Mouse (Mus musculus) myocyte (in vitro differentiated cells): Measurements from ENCODE around the gene Cdkn2aip. TPM values are rescaled to one million over a fixed set of nuclear protein-coding genes. Genes with fewer than 3 reads are reported as not detected.

Experiments
- H3K27me3 ChIP-seq: one replicate; pipeline ENCODE4 v1.6.1; 2011; ENCODE audit not compliant: control insufficient read depth, insufficient read depth, insufficient read length
- H3K36me3 ChIP-seq: one replicate; pipeline ENCODE4 v1.6.1; 2011; ENCODE audit not compliant: control insufficient read depth, insufficient read depth
- H3K4me2 ChIP-seq: one replicate; pipeline ENCODE4 v1.6.1; 2011; ENCODE audit warnings: low read depth, control low read depth
- H3K4me3 ChIP-seq: one replicate; pipeline ENCODE4 v1.5.1; 2011; ENCODE audit warnings: mild to moderate bottlenecking, control low read depth, moderate library complexity
- H3K79me2 ChIP-seq: one replicate; pipeline ENCODE4 v1.6.1; 2011; ENCODE audit not compliant: control insufficient read depth, insufficient read depth
- H3ac ChIP-seq: one replicate; pipeline ENCODE4 v1.6.1; 2011; ENCODE audit not compliant: control insufficient read depth, insufficient read length
- CEBPB ChIP-seq: IDR thresholded peaks from 2 replicates; pipeline ENCODE4 v1.6.1; 2011; ENCODE audit warnings: mild to moderate bottlenecking, moderate library complexity; ENCODE audit not compliant: poor library complexity, insufficient read depth, severe bottlenecking
- E2F4 ChIP-seq: IDR thresholded peaks from one replicate; pipeline ENCODE4 v1.6.1; 2011; ENCODE audit warnings: mild to moderate bottlenecking, control low read depth, moderate library complexity; ENCODE audit not compliant: insufficient read depth
- MAX ChIP-seq: IDR thresholded peaks from one replicate; pipeline ENCODE4 v1.6.1; 2011; ENCODE audit warnings: low read depth, mild to moderate bottlenecking, control low read depth
- MYOD1 ChIP-seq, 3 experiments: IDR thresholded peaks; one replicate each; pipeline ENCODE4 v1.6.1; 2011; ENCODE audit warnings: control low read depth in 2 of 3, low read depth in 2 of 3, mild to moderate bottlenecking in 2 of 3, moderate library complexity in 1 of 3; ENCODE audit not compliant: insufficient read length in 2 of 3, control insufficient read depth in 1 of 3
- MYOG ChIP-seq, 3 experiments: IDR thresholded peaks; one replicate each; pipeline ENCODE4 v1.6.1; 2011; ENCODE audit warnings: control low read depth in 2 of 3, low read depth in 2 of 3, mild to moderate bottlenecking in 2 of 3; ENCODE audit not compliant: insufficient read length in 2 of 3, control insufficient read depth in 1 of 3, insufficient read depth in 1 of 3
- POLR2A ChIP-seq: IDR thresholded peaks from one replicate; pipeline ENCODE4 v1.6.1; 2011; ENCODE audit warnings: low read depth, mild to moderate bottlenecking, control low read depth, moderate library complexity; ENCODE audit not compliant: insufficient read length
- POLR2AphosphoS2 ChIP-seq: IDR thresholded peaks from one replicate; pipeline ENCODE4 v1.6.1; 2011; ENCODE audit warnings: low read depth, control low read depth; ENCODE audit not compliant: insufficient read length
- REST ChIP-seq: IDR thresholded peaks from one replicate; pipeline ENCODE4 v1.6.1; 2011; ENCODE audit warnings: mild to moderate bottlenecking, control low read depth, moderate library complexity; ENCODE audit not compliant: insufficient read depth, insufficient read length
- SRF ChIP-seq: IDR thresholded peaks from one replicate; pipeline ENCODE4 v1.6.1; 2011; ENCODE audit warnings: low read depth; ENCODE audit not compliant: control insufficient read depth, insufficient read length
- TCF12 ChIP-seq: IDR thresholded peaks from one replicate; pipeline ENCODE4 v1.6.1; 2011; ENCODE audit warnings: mild to moderate bottlenecking, control low read depth; ENCODE audit not compliant: poor library complexity, insufficient read depth, severe bottlenecking
- TCF3 ChIP-seq: IDR thresholded peaks from one replicate; pipeline ENCODE4 v1.6.1; 2011; ENCODE audit warnings: low read depth, control low read depth; ENCODE audit not compliant: insufficient read length
- USF1 ChIP-seq: IDR thresholded peaks from one replicate; pipeline ENCODE4 v1.6.1; 2011; ENCODE audit warnings: low read depth, mild to moderate bottlenecking, control low read depth, moderate library complexity
- polyA plus RNA-seq: library from polyadenylated mRNA; unstranded; fragments of >200 nt; fragmentation: generic; extraction: Trizol; gene quantifications from one replicate; pipeline ENCODE4 v1.2.1, GENCODE M21; 2012; ENCODE audit warnings: missing spikeins

Cdkn2aip gene
- polyA plus RNA-seq, 1 experiment = 3.1 TPM

- Histone ChIP-seq H3K36me3 (no peaks in the 10 kb centered on the region), H3K27me3 (no peaks in the 10 kb centered on the region), H3K79me2 (peaks cover 10% of the 10 kb centered on the region), H3K4me3 (no peak overlapping the region), H3K4me2 (no peak overlapping the region), H3ac (no peak overlapping the region)
- TF ChIP-seq SRF = no peak
- no peak for TF ChIP-seq MAX
These were observed 33.4 kb downstream of the Cdkn2aip start for GRCm38 (mm10) chr8:47680306-47680705.

GRCm38 (mm10) chr8:47679603-47680002, 34.1 kb downstream of the Cdkn2aip start:
- Histone ChIP-seq H3K36me3 (no peaks in the 10 kb centered on the region), H3K27me3 (no peaks in the 10 kb centered on the region), H3ac (no peak overlapping the region), H3K4me3 (no peak overlapping the region), H3K4me2 (no peak overlapping the region), H3K79me2 (peaks cover 10% of the 10 kb centered on the region)
- TF ChIP-seq POLR2AphosphoS2 = no peak
- TF ChIP-seq MAX = no peak
- TF ChIP-seq REST = no peak
- no peak for TF ChIP-seq E2F4
- no peak for TF ChIP-seq POLR2A

GRCm38 (mm10) chr8:47676631-47677030, 37.1 kb downstream of the Cdkn2aip start:
- no peak overlapping the region for H3ac ChIP-seq
- H3K4me2 ChIP-seq = peak overlapping the region; percentile 96
- H3K79me2 ChIP-seq = peaks cover 36% of the 10 kb centered on the region
- no peaks in the 10 kb centered on the region for H3K36me3 ChIP-seq
- H3K27me3 ChIP-seq = no peaks in the 10 kb centered on the region
- TF ChIP-seq MYOD1 (IDR thresholded peaks at IDR 0.05; ENCODE audit: control insufficient read depth in 1 of 3, insufficient read length in 2 of 3, low read depth in 2 of 3) = no peak
- no peak for TF ChIP-seq POLR2AphosphoS2
- no peak for TF ChIP-seq TCF3
- no peak for TF ChIP-seq TCF12
- TF ChIP-seq MAX = no peak
- TF ChIP-seq POLR2A = no peak
- no peak for TF ChIP-seq USF1
- TF ChIP-seq E2F4 = no peak
- no peak for TF ChIP-seq CEBPB
- no peak for TF ChIP-seq MYOG (IDR thresholded peaks at IDR 0.05; ENCODE audit: control insufficient read depth in 1 of 3, insufficient read depth in 1 of 3, insufficient read length in 2 of 3, low read depth in 2 of 3)
- TF ChIP-seq REST = no peak
- TF ChIP-seq SRF = no peak
- H3K4me3 ChIP-seq = peak overlapping the region; percentile 90

- Histone ChIP-seq H3K36me3 (no peaks in the 10 kb centered on the region), H3ac (peak overlapping the region; percentile 93), H3K79me2 (peaks cover 40% of the 10 kb centered on the region), H3K4me2 (peak overlapping the region; percentile 96), H3K27me3 (no peaks in the 10 kb centered on the region), H3K4me3 (peak overlapping the region; percentile 90)
- TF ChIP-seq USF1 (no peak), TCF3 (no peak), E2F4 (no peak), MAX (no peak), POLR2A (no peak), MYOD1 (IDR thresholded peaks at IDR 0.05; ENCODE audit: control insufficient read depth in 1 of 3, insufficient read length in 2 of 3, low read depth in 2 of 3) (no peak), TCF12 (no peak), REST (no peak), MYOG (IDR thresholded peaks at IDR 0.05; ENCODE audit: control insufficient read depth in 1 of 3, insufficient read depth in 1 of 3, insufficient read length in 2 of 3, low read depth in 2 of 3) (no peak), POLR2AphosphoS2 (no peak), CEBPB (no peak), SRF (no peak)
These were observed 37.5 kb downstream of the Cdkn2aip start for GRCm38 (mm10) chr8:47676224-47676623.

- H3K27me3 ChIP-seq = no peaks in the 10 kb centered on the region
- H3K4me3 ChIP-seq = peak overlapping the region; percentile 90
- H3K79me2 ChIP-seq = peaks cover 45% of the 10 kb centered on the region
- peak overlapping the region; percentile 93 for H3ac ChIP-seq
- peak overlapping the region; percentile 96 for H3K4me2 ChIP-seq
- TF ChIP-seq CEBPB = no peak
- TF ChIP-seq TCF12 = no peak
- TF ChIP-seq TCF3 = no peak
- TF ChIP-seq POLR2AphosphoS2 = no peak
- TF ChIP-seq MYOG (IDR thresholded peaks at IDR 0.05; ENCODE audit: control insufficient read depth in 1 of 3, insufficient read depth in 1 of 3, insufficient read length in 2 of 3, low read depth in 2 of 3) = no peak
- TF ChIP-seq USF1 = no peak
- TF ChIP-seq E2F4 = no peak
- no peak for TF ChIP-seq REST
- no peak for TF ChIP-seq POLR2A
- TF ChIP-seq MAX = no peak
- no peak for TF ChIP-seq MYOD1 (IDR thresholded peaks at IDR 0.05; ENCODE audit: control insufficient read depth in 1 of 3, insufficient read length in 2 of 3, low read depth in 2 of 3)
- no peak for TF ChIP-seq SRF
- no peaks in the 10 kb centered on the region for H3K36me3 ChIP-seq
These were observed 37.9 kb downstream of the Cdkn2aip start for GRCm38 (mm10) chr8:47675786-47676185.
